Mouse (Mus musculus): ENCODE results near the gene Tnnc1.

DNA sequence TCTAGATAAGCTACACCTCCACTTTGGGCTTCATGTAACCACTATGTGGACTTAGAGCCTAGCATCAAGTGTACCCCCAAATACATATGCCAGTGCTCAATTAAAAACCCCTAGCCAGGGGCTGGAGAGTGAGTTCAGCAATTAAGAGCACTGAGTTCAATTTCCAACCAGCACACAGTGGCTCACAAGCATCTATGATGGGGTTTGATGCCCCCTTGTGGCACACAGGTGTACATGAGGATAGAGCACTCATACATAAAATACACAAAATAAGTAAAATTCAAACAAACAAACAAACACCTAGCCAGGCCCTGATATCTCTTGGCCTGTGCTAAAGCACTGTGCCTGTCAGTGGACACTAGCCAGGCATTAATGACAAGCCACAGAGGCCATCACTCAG, 12.1 kb upstream of the Tnnc1 start:
- TF ChIP-seq CTCF (conservative IDR thresholded peaks at IDR 0.05; ENCODE audit: low read length) (peak; percentile 75), POU5F1 (IDR thresholded peaks at IDR 0.05; ENCODE audit: borderline replicate concordance, low read length) (no peak)
